Mouse (Mus musculus): ENCODE measurements around the gene Hist2h4.

- no peak for TF ChIP-seq CEBPB (IDR thresholded peaks at IDR 0.05; ENCODE audit: low read depth)
- no peak for TF ChIP-seq FOSL1 (IDR thresholded peaks at IDR 0.05; ENCODE audit: insufficient read depth, low read length, poor library complexity, severe bottlenecking)
Measured at GRCm38 (mm10) chr3:96299562-96299961, 36.5 kb upstream of the Hist2h4 start.
